Mouse (Mus musculus) bone marrow, adult 2 months (tissue): ENCODE results near the gene Cp.

Experiments
- CTCF ChIP-seq: fragments of 200-500 bp; IDR thresholded peaks from 2 replicates; pipeline ENCODE4 v1.5.1; 2011; ENCODE audit warnings: low read length, control low read depth; ENCODE audit not compliant: control insufficient read depth, insufficient read depth
- POLR2A ChIP-seq: fragments of 200-500 bp; IDR thresholded peaks from 2 replicates; pipeline ENCODE4 v1.6.1; 2011; ENCODE audit warnings: low read depth, mild to moderate bottlenecking, control low read depth, low read length, borderline replicate concordance; ENCODE audit not compliant: control insufficient read depth

DNA sequence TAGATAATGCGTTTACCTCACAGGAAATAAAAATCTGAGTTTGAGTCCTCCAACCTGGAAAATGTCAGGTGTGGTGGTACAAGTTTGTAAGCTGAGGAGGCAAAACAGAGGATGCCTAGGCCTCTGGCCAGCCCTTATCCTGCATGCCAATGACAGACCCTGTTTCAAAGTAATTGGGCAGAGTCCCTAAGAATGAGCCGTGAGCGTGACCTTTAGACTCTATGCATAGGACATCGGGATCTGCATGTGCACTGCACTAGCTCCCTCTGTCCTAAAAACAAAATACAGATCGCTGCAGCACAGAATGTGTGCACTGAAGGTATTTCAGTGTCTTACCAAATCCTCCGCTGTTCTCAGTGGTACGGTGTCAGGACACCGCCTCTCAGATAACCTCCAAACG, 53.6 kb downstream of the Cp start:
- TF ChIP-seq CTCF (no peak), POLR2A (no peak)
